Mouse (Mus musculus) heart, embryonic 14.5 days (tissue): ENCODE results near the gene Tssk6. TPM values are rescaled to one million over a fixed set of nuclear protein-coding genes. Genes with fewer than 3 reads are reported as not detected.

Experiments
- ATAC-seq: fragments of 200-750 bp; cut with Nextera tagmentation; 2 replicates; pipeline ENCODE4 v1.8.0; 2017; ENCODE audit warnings: low read depth, moderate TSS enrichment; ENCODE audit not compliant: insufficient number of reproducible peaks, insufficient read depth, low FRiP score
- H3K27ac ChIP-seq, 2 experiments: fragments of 200-500 bp in 1 of 2; fragments of 300-500 bp in 1 of 2; sonication (generic) in 1 of 2; replicated peaks in 1 of 2; 2 replicates each; pipeline ENCODE4 v1.5.1; 2012 to 2014; ENCODE audit warnings: low read depth in 2 of 2, low read length in 2 of 2, control low read depth in 1 of 2, mild to moderate bottlenecking in 1 of 2, mixed read lengths in 1 of 2; ENCODE audit not compliant: control insufficient read depth in 1 of 2, insufficient read depth in 1 of 2
- H3K27me3 ChIP-seq: fragments of 300-500 bp; sonication (generic); 2 replicates; pipeline ENCODE4 v1.6.1; 2014; ENCODE audit warnings: mild to moderate bottlenecking, low read length, control low read depth; ENCODE audit not compliant: control insufficient read depth, insufficient read depth
- H3K36me3 ChIP-seq: fragments of 300-500 bp; sonication (generic); 2 replicates; pipeline ENCODE4 v1.6.1; 2014; ENCODE audit warnings: mild to moderate bottlenecking, control low read depth, low read length, mixed read lengths; ENCODE audit not compliant: control insufficient read depth, insufficient read depth
- H3K4me1 ChIP-seq, 2 experiments: fragments of 200-500 bp in 1 of 2; fragments of 300-500 bp in 1 of 2; sonication (generic) in 1 of 2; 2 replicates each; pipeline ENCODE4 v1.6.1; 2012 to 2014; ENCODE audit warnings: low read length in 2 of 2, control low read depth in 1 of 2, mixed read lengths in 1 of 2; ENCODE audit not compliant: control insufficient read depth in 2 of 2, insufficient read depth in 2 of 2
- H3K4me2 ChIP-seq: fragments of 300-500 bp; sonication (generic); 2 replicates; pipeline ENCODE4 v1.6.1; 2014; ENCODE audit warnings: mild to moderate bottlenecking, low read length
- H3K4me3 ChIP-seq, 2 experiments: fragments of 200-500 bp in 1 of 2; fragments of 300-500 bp in 1 of 2; sonication (generic) in 1 of 2; 2 replicates each; pipeline ENCODE4 v1.5.1; 2012 to 2014; ENCODE audit warnings: low read length in 2 of 2, mild to moderate bottlenecking in 2 of 2, control low read depth in 1 of 2, low read depth in 1 of 2, moderate library complexity in 1 of 2; ENCODE audit not compliant: control insufficient read depth in 1 of 2, insufficient read depth in 1 of 2
- H3K9ac ChIP-seq: fragments of 300-500 bp; sonication (generic); 2 replicates; pipeline ENCODE4 v1.6.1; 2014; ENCODE audit warnings: mild to moderate bottlenecking, low read length
- H3K9me3 ChIP-seq: fragments of 300-500 bp; sonication (generic); 2 replicates; pipeline ENCODE4 v1.6.1; 2016; ENCODE audit warnings: low read length, control low read depth; ENCODE audit not compliant: control insufficient read depth
- WGBS: fragments of 180-500 bp; shearing (Covaris S2); extraction: QIAGEN DNeasy Blood & Tissue Kit; methylation state at CpG from one replicate; pipeline ENCODE4 v1.1.7; 2014; 5-methylcytosine and 5-hydroxymethylcytosine counted together
- polyA plus RNA-seq: library from polyadenylated mRNA; unstranded; fragments of >200 nt; fragmentation: Nextera tagmentation; extraction: Ambion mirVana; gene quantifications from 2 replicates; pipeline ENCODE4 v1.2.1, GENCODE M21; 2014

Tssk6 gene
- polyA plus RNA-seq, 1 experiment from 2014 or later = 1.8 TPM

DNA sequence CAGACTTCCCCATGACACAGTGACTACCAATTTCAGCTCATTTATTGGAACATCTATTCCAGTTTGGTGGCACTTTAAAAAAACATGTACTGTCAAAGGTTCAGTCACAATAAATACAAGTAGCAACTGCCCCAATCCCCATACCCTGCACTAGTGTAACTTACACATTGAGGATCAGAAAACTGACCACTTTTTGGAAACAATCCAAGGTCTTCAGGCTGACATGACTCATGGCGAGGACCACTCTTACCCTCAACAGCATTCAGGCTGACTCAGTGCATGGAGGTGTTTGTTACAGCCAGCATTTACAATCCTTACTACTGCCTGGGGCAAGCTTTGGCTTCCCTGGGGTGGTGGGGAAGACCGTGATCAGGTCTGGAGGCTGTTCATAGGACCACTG is 5.1 kb downstream of the Tssk6 start:
- Histone ChIP-seq H3K4me1 (peaks cover 7 to 23% of the 10 kb centered on the region in 2 experiments; a peak in 3 of 4 replicates), H3K9me3 (no peaks in the 10 kb centered on the region), H3K36me3 (peaks cover 50% of the 10 kb centered on the region), H3K4me3 (no peak overlapping the region), H3K27ac (no peak overlapping the region), H3K4me2 (no peak overlapping the region), H3K27me3 (no peaks in the 10 kb centered on the region), H3K9ac (no peak overlapping the region)
- 70% methylated on average over 2 of the region's 2 CpGs for WGBS
- ATAC-seq = no peak

DNA sequence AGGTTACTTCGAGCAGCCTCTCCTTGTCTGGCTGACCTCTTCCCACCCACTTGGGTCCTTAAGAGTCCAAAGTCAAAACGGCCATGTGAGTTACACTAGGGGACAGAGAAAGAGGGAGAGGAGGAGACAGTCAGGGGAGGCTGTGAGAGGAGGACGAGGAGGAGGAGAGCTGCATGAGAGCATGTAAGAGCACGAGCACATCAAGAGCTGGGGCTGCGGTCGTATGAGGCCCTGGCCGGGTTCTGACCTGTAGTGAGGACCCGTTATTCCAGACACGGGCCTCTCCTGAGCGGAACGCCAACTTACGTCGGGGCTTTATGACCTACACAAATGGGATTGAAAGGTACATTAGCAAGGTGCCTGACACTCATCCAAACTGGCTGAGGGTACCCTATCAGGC is 9.9 kb downstream of the Tssk6 start:
- ATAC-seq = no peak
- H3K4me1 ChIP-seq = peaks cover 16 to 20% of the 10 kb centered on the region in 2 experiments
- no peaks in the 10 kb centered on the region for H3K9me3 ChIP-seq
- no peak overlapping the region for H3K4me2 ChIP-seq
- 90% methylated on average over 13 of the region's 13 CpGs for WGBS
- no peak overlapping the region for H3K27ac ChIP-seq
- peaks cover 98% of the 10 kb centered on the region for H3K36me3 ChIP-seq
- H3K9ac ChIP-seq = no peak overlapping the region
- H3K27me3 ChIP-seq = no peaks in the 10 kb centered on the region
- no peak overlapping the region for H3K4me3 ChIP-seq

DNA sequence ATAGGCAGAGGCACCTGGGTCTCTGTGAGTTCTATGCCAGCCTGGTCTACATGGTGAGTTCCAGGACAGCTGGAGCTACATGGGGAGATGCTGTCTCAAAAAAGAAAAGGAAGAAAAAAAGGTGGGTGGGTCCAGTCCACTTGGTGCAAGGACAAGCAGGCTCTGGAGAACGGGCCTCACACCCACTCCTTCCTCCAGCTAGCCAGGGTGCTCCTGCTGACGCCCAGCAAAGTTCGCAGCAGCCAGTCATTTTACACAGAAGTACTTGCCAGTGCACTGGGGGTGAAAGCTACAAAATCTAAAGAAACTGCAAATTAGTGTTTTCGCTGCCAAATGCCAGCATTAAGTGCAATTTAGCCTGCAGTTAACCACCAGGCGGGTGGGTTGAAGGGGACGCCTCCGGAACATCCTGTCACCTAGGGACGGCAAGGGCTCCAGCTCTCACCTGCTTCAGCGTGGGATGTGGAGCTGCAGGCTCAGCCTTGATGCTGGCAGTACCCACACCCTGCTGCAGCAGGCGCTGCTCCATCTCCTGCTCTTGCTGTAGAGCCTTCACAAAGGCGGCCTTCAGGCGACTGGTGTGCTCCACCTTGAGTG is 10.6 kb downstream of the Tssk6 start:
- 89% methylated on average over 12 of the region's 12 CpGs for WGBS
- Histone ChIP-seq H3K4me3 (no peak overlapping the region), H3K4me2 (no peak overlapping the region), H3K4me1 (peaks cover 16 to 20% of the 10 kb centered on the region in 2 experiments), H3K27ac (no peak overlapping the region), H3K9me3 (no peaks in the 10 kb centered on the region), H3K27me3 (no peaks in the 10 kb centered on the region), H3K36me3 (peaks cover 100% of the 10 kb centered on the region), H3K9ac (no peak overlapping the region)
- ATAC-seq = no peak

DNA sequence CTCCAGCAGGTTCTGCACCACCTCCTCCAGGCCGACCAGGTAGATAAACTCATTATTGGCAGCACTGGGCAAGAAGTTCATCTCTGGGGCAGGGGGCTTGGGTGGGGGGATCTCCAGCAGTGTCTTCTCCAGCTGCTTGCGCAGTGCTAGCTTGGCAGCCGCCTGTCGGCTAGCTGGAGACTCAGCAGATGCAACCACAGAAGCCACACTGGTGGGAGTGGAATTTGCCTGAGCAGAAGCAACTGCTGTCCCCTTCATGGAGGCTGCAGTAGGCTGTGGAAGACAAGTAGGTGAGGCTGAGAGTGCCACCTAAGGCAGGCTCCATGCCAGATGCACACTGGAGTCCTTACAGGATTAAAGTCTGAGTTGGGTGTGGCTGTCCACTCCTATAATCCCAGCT is 12.5 kb downstream of the Tssk6 start:
- Histone ChIP-seq H3K4me2 (no peak overlapping the region), H3K4me3 (no peak overlapping the region), H3K4me1 (peaks cover 18 to 25% of the 10 kb centered on the region in 2 experiments), H3K9ac (peak overlapping the region; percentile 40; the same call in 1 of the 2 replicates), H3K9me3 (no peaks in the 10 kb centered on the region), H3K27ac (peak overlapping the region; percentile 86 to 91; a peak in 3 of 4 replicates), H3K27me3 (no peaks in the 10 kb centered on the region), H3K36me3 (peaks cover 87% of the 10 kb centered on the region)
- no peak for ATAC-seq
- WGBS = 73% methylated on average over 4 of the region's 4 CpGs

DNA sequence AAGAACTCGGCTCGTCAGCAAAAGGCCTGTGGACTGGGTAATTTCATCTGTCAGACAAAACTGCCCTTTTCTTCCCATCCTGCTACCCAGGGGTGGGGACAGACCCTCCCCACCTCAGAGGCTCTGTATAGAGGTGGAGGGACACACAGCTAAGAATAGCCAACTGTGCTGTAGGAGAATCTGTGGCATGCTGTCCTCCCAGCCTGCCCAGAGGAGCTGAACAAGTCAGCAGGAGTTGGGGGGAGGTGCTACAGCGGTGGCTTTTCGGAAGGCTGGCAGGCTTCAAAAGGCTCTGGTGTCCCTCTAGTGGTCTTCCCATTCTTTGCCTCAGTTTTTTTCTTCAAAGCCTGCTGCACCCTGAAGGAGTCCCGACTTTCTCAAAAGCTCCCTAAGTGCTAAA is 13.8 kb downstream of the Tssk6 start:
- H3K9me3 ChIP-seq = no peaks in the 10 kb centered on the region
- peak overlapping the region; percentile 43; the same call in 1 of the 2 replicates for H3K9ac ChIP-seq
- H3K36me3 ChIP-seq = peaks cover 75% of the 10 kb centered on the region
- H3K4me2 ChIP-seq = no peak overlapping the region
- peak; percentile 70 for ATAC-seq
- peaks cover 25 to 37% of the 10 kb centered on the region in 2 experiments for H3K4me1 ChIP-seq
- H3K27ac ChIP-seq = peak overlapping the region; percentile 86 to 91
- WGBS = 19% methylated on average over 5 of the region's 5 CpGs
- H3K4me3 ChIP-seq = no peak overlapping the region
- no peaks in the 10 kb centered on the region for H3K27me3 ChIP-seq

DNA sequence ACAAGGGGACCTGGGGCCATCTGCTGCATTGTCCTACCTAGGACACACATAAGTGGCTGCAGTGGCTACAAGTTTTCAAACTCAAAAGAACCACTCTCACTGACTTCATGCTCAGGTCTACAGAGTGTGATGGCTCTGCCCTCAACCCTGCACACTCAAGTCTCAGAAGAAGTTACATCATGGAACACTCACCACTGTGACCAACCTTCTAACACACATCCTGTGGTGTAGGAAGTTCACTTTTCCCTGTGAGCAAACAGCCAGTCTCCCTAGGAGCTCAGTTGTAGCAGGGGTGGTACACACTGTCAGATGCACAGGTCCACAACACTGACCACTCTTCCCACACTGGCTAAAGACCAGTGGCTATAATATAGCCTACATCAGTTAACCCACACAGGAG is 16.5 kb downstream of the Tssk6 start:
- Histone ChIP-seq H3K27ac (no peak overlapping the region), H3K4me2 (no peak overlapping the region), H3K9ac (no peak overlapping the region), H3K4me1 (peaks cover 31 to 47% of the 10 kb centered on the region in 2 experiments), H3K36me3 (peaks cover 47% of the 10 kb centered on the region), H3K27me3 (no peaks in the 10 kb centered on the region), H3K4me3 (no peak overlapping the region), H3K9me3 (no peaks in the 10 kb centered on the region)
- no peak for ATAC-seq

DNA sequence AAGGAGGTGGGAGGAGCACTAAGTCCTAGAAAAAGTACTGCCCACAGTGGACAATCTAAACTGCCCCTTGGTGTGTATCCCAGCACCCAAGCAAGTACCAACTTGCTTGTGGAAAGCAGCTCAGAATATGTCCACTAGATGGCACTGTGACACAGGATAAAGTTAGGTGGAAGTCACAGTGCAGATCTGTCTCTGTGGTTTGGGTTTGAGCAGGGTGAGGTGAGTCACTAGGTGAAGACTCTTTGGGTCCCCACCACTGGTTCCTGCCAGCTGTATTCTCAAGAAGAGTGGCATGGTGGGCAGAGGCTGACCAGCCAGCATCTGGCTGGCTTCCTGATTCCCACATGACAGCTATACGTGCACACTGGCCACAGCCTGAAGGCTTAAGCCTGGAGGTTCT is 17.0 kb downstream of the Tssk6 start:
- H3K27ac ChIP-seq = peak overlapping the region in 1 of 2 experiments; percentile 16; a peak in 1 of 4 replicates
- peaks cover 35 to 52% of the 10 kb centered on the region in 2 experiments for H3K4me1 ChIP-seq
- no peak overlapping the region for H3K4me2 ChIP-seq
- H3K9me3 ChIP-seq = no peaks in the 10 kb centered on the region
- H3K36me3 ChIP-seq = peaks cover 42% of the 10 kb centered on the region
- ATAC-seq = peak; percentile 11; the same call in 1 of the 2 replicates
- no peak overlapping the region for H3K4me3 ChIP-seq
- 63% methylated on average over 1 of the region's 1 CpGs for WGBS
- no peak overlapping the region for H3K9ac ChIP-seq
- no peaks in the 10 kb centered on the region for H3K27me3 ChIP-seq
